Mouse (Mus musculus) intestine, postnatal 0 days (tissue): ENCODE measurements around the gene Smok2b. TPM values are rescaled to one million over a fixed set of nuclear protein-coding genes. Genes with fewer than 3 reads are reported as not detected.

Source experiments
- polyA plus RNA-seq: library from polyadenylated mRNA; unstranded; fragments of >200 nt; fragmentation: Nextera tagmentation; extraction: Ambion mirVana; gene quantifications from 2 replicates; pipeline ENCODE4 v1.2.1, GENCODE M21; 2015

Gene Smok2b
- polyA plus RNA-seq, 1 experiment from 2014 or later, result not detected

Other genes starting within 250 kb of the Smok2b start
- 86.8 and 87.2 TPM in 2 replicates for gene Wtap, start 236.1 kb upstream of the Smok2b start, polyA plus RNA-seq
- 125 and 138 TPM in 2 replicates for gene Sod2, start 223.4 kb upstream of the Smok2b start, polyA plus RNA-seq
- 0.13 TPM in 1 of 2 replicates, not detected in the other for gene Gpr31b, start 178.0 kb upstream of the Smok2b start, polyA plus RNA-seq
- gene Tcp10b, start 169.2 kb upstream of the Smok2b start, polyA plus RNA-seq, result 0.07 and 0.10 TPM in 2 replicates
- 0.16 and 0.20 TPM in 2 replicates for gene Unc93a, start 98.4 kb upstream of the Smok2b start, polyA plus RNA-seq
- not detected in 2 replicates for gene Smok2a, start 9.1 kb upstream of the Smok2b start, polyA plus RNA-seq
- gene Tcp10c, start 124.3 kb downstream of the Smok2b start, polyA plus RNA-seq, result not detected in 2 replicates